In genomic region chr4:44973871-44974270, GRCm38 (mm10) we compare ENCODE assay signal across 7 mouse cellular contexts. TPM values are rescaled to one million over a fixed set of nuclear protein-coding genes. Genes with fewer than 3 reads are reported as not detected.
DNase-seq lines count a peak whose midpoint lies in the region; ATAC-seq and TF ChIP-seq lines count a peak whose summit lies in the region.

No protein-coding gene starts in this region.

- no peak for DNase-seq in lung, postnatal 10 days
- no peak for DNase-seq in limb, embryonic 14.5 days (ENCODE audit: low spot score)
- DNase-seq in adrenal gland, postnatal 25 days = no peak
- no peak for DNase-seq in thymus, postnatal 0 days (ENCODE audit: low spot score)

- H3K27me3 ChIP-seq in lung, embryonic 15.5 days = no peaks in the 10 kb centered on the region
- H3K27me3 ChIP-seq in forebrain, embryonic 12.5 days = no peaks in the 10 kb centered on the region
- no peaks in the 10 kb centered on the region for H3K27me3 ChIP-seq in limb, embryonic 14.5 days (ENCODE audit: control insufficient read depth, insufficient read depth, low read length)
- no peaks in the 10 kb centered on the region for H3K27me3 ChIP-seq in stomach, embryonic 14.5 days (ENCODE audit: control insufficient read depth, insufficient read depth, low read length)

- H3K4me3 ChIP-seq in lung, embryonic 15.5 days = peak overlapping the region; percentile 12; the same call in 1 of the 2 replicates
- H3K4me3 ChIP-seq in forebrain, embryonic 12.5 days (replicated peaks) = no peak overlapping the region
- 0 out of 2 replicates have a peak overlapping the region, but pooled peaks have one; percentile 10 for H3K4me3 ChIP-seq in limb, embryonic 14.5 days (replicated peaks; ENCODE audit: low read length)
- no peak overlapping the region for H3K4me3 ChIP-seq in stomach, embryonic 14.5 days (ENCODE audit: low read depth, low read length)

- H3K27ac ChIP-seq in lung, embryonic 15.5 days = no peak overlapping the region
- no peak overlapping the region for H3K27ac ChIP-seq in forebrain, embryonic 12.5 days
- no peak overlapping the region for H3K27ac ChIP-seq in limb, embryonic 14.5 days (replicated peaks; ENCODE audit: low read depth, low read length)
- H3K27ac ChIP-seq in stomach, embryonic 14.5 days (ENCODE audit: low read length) = no peak overlapping the region

- H3K4me2 ChIP-seq in lung, embryonic 15.5 days = peak overlapping the region; percentile 49
- H3K4me2 ChIP-seq in forebrain, embryonic 12.5 days = peak overlapping the region; percentile 36
- peak overlapping the region; percentile 11; the same call in 1 of the 2 replicates for H3K4me2 ChIP-seq in limb, embryonic 14.5 days (replicated peaks; ENCODE audit: low read depth, low read length, severe bottlenecking)
- peak overlapping the region; percentile 36; the same call in 1 of the 2 replicates for H3K4me2 ChIP-seq in stomach, embryonic 14.5 days (replicated peaks; ENCODE audit: low read depth, low read length)

- no peak for TF ChIP-seq POLR2A in limb, embryonic 14.5 days (IDR thresholded peaks at IDR 0.05; ENCODE audit: borderline replicate concordance, extremely low read depth, insufficient read depth, insufficient read length)

- H3K9me3 ChIP-seq in lung, embryonic 15.5 days = no peaks in the 10 kb centered on the region
- H3K9me3 ChIP-seq in forebrain, embryonic 12.5 days = no peaks in the 10 kb centered on the region
- no peaks in the 10 kb centered on the region for H3K9me3 ChIP-seq in limb, embryonic 14.5 days (ENCODE audit: control insufficient read depth, low read length)
- H3K9me3 ChIP-seq in stomach, embryonic 14.5 days (ENCODE audit: control insufficient read depth, low read depth, low read length) = no peaks in the 10 kb centered on the region

- H3K4me1 ChIP-seq in lung, embryonic 15.5 days = peaks cover 6% of the 10 kb centered on the region; the same call in 1 of the 2 replicates
- H3K4me1 ChIP-seq in forebrain, embryonic 12.5 days = no peaks in the 10 kb centered on the region; the same call in 1 of the 2 replicates
- no peaks in the 10 kb centered on the region for H3K4me1 ChIP-seq in limb, embryonic 14.5 days (ENCODE audit: control insufficient read depth, insufficient read depth, low read length)
- H3K4me1 ChIP-seq in stomach, embryonic 14.5 days (ENCODE audit: control insufficient read depth, insufficient read depth, low read length) = 0 out of 2 replicates have a peak, but pooled peaks cover 3% of the 10 kb centered on the region

- H3K36me3 ChIP-seq in lung, embryonic 15.5 days = no peaks in the 10 kb centered on the region
- no peaks in the 10 kb centered on the region for H3K36me3 ChIP-seq in forebrain, embryonic 12.5 days (replicated peaks)
- H3K36me3 ChIP-seq in limb, embryonic 14.5 days (ENCODE audit: control insufficient read depth, insufficient read depth, low read length) = no peaks in the 10 kb centered on the region
- no peaks in the 10 kb centered on the region for H3K36me3 ChIP-seq in stomach, embryonic 14.5 days (ENCODE audit: control insufficient read depth, insufficient read depth, low read length)

- WGBS in lung, embryonic 15.5 days = 28% methylated on average over 14 of the region's 14 CpGs
- 61% methylated on average over 14 of the region's 14 CpGs for WGBS in forebrain, embryonic 12.5 days
- WGBS in limb, embryonic 14.5 days = 55% methylated on average over 14 of the region's 14 CpGs
- 45% methylated on average over 14 of the region's 14 CpGs for WGBS in stomach, embryonic 14.5 days

- peak; percentile 44 for ATAC-seq in lung, embryonic 15.5 days (ENCODE audit: borderline replicate concordance, extremely low read depth, low FRiP score, low TSS enrichment)
- 0 out of 2 replicates have a peak, but pooled peaks have one; percentile 20 for ATAC-seq in forebrain, embryonic 12.5 days (ENCODE audit: low FRiP score)
- ATAC-seq in limb, embryonic 14.5 days (ENCODE audit: low FRiP score, low read depth) = 0 out of 2 replicates have a peak, but pooled peaks have one; percentile 25
- ATAC-seq in stomach, embryonic 14.5 days (ENCODE audit: insufficient number of reproducible peaks, insufficient read depth, low FRiP score, low read depth) = no peak

- H3K9ac ChIP-seq in lung, embryonic 15.5 days = no peak overlapping the region
- H3K9ac ChIP-seq in forebrain, embryonic 12.5 days = no peak overlapping the region
- no peak overlapping the region for H3K9ac ChIP-seq in limb, embryonic 14.5 days (ENCODE audit: low read depth, low read length, severe bottlenecking)
- no peak overlapping the region for H3K9ac ChIP-seq in stomach, embryonic 14.5 days (replicated peaks; ENCODE audit: low read depth, low read length)

RNA-seq across cellular contexts. Expression of gene Grhpr, which starts 7.3 kb away (rescaled TPM):
- 56.9 and 60.1 TPM in 2 replicates for polyA plus RNA-seq in lung, embryonic 15.5 days (2015; fragmentation: Nextera tagmentation; extraction: Ambion mirVana)
- 30.8 and 36.1 TPM in 2 replicates for polyA plus RNA-seq in forebrain, embryonic 12.5 days (2016; fragmentation: Nextera tagmentation; extraction: Ambion mirVana)
- 42.1 and 48.0 TPM in 2 replicates for polyA plus RNA-seq in limb, embryonic 14.5 days (2012; rRNA removed)
- 49.3 and 51.2 TPM in 2 replicates for polyA plus RNA-seq in limb, embryonic 14.5 days (2014; fragmentation: Nextera tagmentation; extraction: Ambion mirVana)
- 48.0 and 55.8 TPM in 2 replicates for polyA plus RNA-seq in stomach, embryonic 14.5 days (2014; fragmentation: Nextera tagmentation; extraction: Ambion mirVana)
- 196 and 217 TPM in 2 replicates for total RNA-seq in adrenal gland, postnatal 25 days (2021)
- polyA plus RNA-seq in thymus, postnatal 0 days (2015; fragmentation: Nextera tagmentation; extraction: Ambion mirVana) = 37.6 and 39.1 TPM in 2 replicates

RNA-seq across cellular contexts. Expression of gene Zbtb5, which starts 38.3 kb away (rescaled TPM):
- 19.4 TPM in 2 replicates for polyA plus RNA-seq in lung, embryonic 15.5 days (2015; fragmentation: Nextera tagmentation; extraction: Ambion mirVana)
- polyA plus RNA-seq in forebrain, embryonic 12.5 days (2016; fragmentation: Nextera tagmentation; extraction: Ambion mirVana) = 48.6 and 52.6 TPM in 2 replicates
- polyA plus RNA-seq in limb, embryonic 14.5 days (2012; rRNA removed) = 16.0 and 21.2 TPM in 2 replicates
- polyA plus RNA-seq in limb, embryonic 14.5 days (2014; fragmentation: Nextera tagmentation; extraction: Ambion mirVana) = 27.4 and 29.3 TPM in 2 replicates
- 25.4 and 25.6 TPM in 2 replicates for polyA plus RNA-seq in stomach, embryonic 14.5 days (2014; fragmentation: Nextera tagmentation; extraction: Ambion mirVana)
- total RNA-seq in adrenal gland, postnatal 25 days (2021) = 12.8 and 15.3 TPM in 2 replicates
- polyA plus RNA-seq in thymus, postnatal 0 days (2015; fragmentation: Nextera tagmentation; extraction: Ambion mirVana) = 15.9 TPM in 2 replicates

RNA-seq across cellular contexts. Expression of gene Polr1e, which starts 44.5 kb away (rescaled TPM):
- polyA plus RNA-seq in lung, embryonic 15.5 days (2015; fragmentation: Nextera tagmentation; extraction: Ambion mirVana) = 36.1 and 42.7 TPM in 2 replicates
- 41.5 and 45.5 TPM in 2 replicates for polyA plus RNA-seq in forebrain, embryonic 12.5 days (2016; fragmentation: Nextera tagmentation; extraction: Ambion mirVana)
- polyA plus RNA-seq in limb, embryonic 14.5 days (2012; rRNA removed) = 19.3 and 22.2 TPM in 2 replicates
- 36.5 and 38.8 TPM in 2 replicates for polyA plus RNA-seq in limb, embryonic 14.5 days (2014; fragmentation: Nextera tagmentation; extraction: Ambion mirVana)
- 34.6 and 40.7 TPM in 2 replicates for polyA plus RNA-seq in stomach, embryonic 14.5 days (2014; fragmentation: Nextera tagmentation; extraction: Ambion mirVana)
- total RNA-seq in adrenal gland, postnatal 25 days (2021) = 13.1 and 14.3 TPM in 2 replicates
- polyA plus RNA-seq in thymus, postnatal 0 days (2015; fragmentation: Nextera tagmentation; extraction: Ambion mirVana) = 48.2 and 49.5 TPM in 2 replicates

Comparison
In these comparisons a context has a peak if more than half of its experiments do, and no peak if none do; other contexts are left out.
1. H3K4me3 ChIP-seq: peak in lung, embryonic 15.5 days (single experiment) and limb, embryonic 14.5 days (single experiment); none in forebrain, embryonic 12.5 days (single experiment) and stomach, embryonic 14.5 days (single experiment).
2. Peak in every context shown above with its lines, with median percentiles within 50 percentile points of each other: H3K4me2 ChIP-seq.